Mouse (Mus musculus) A20 (cell line): Measurements from ENCODE around the gene Tmem53.
A peak's percentile ranks its signal among the peaks of the same experiment; 100 is the strongest.

Experiments
- DNase-seq: peaks from one replicate; pipeline ENCODE4 v3.0.0-alpha.2; 2011; ENCODE audit warnings: low read depth, low spot score

Gene Tmem53

GRCm38 (mm10) chr4:117251801-117252316 is at the start of gene Tmem53, which contains the start of gene Armh1:
Gene Tmem53, plus strand, starts transcription at chr4:117251951.
Gene Armh1, minus strand, starts transcription at chr4:117252125.
- peak; percentile 93 for DNase-seq

GRCm38 (mm10) chr4:117202046-117202991 is 49.4 kb upstream of the Tmem53 start:
- DNase-seq = peak; percentile 90

GRCm38 (mm10) chr4:117202992-117203354 is 48.8 kb upstream of the Tmem53 start:
- no peak for DNase-seq

- DNase-seq = peak; percentile 42
Observed at GRCm38 (mm10) chr4:117209592-117209991, 42.2 kb upstream of the Tmem53 start.

- DNase-seq = peak; percentile 94
Observed at GRCm38 (mm10) chr4:117210147-117211074, 41.3 kb upstream of the Tmem53 start.

GRCm38 (mm10) chr4:117214250-117214649 is 37.5 kb upstream of the Tmem53 start:
- no peak for DNase-seq

GRCm38 (mm10) chr4:117217029-117217428 is 34.7 kb upstream of the Tmem53 start:
- no peak for DNase-seq

GRCm38 (mm10) chr4:117218517-117219219 is 33.1 kb upstream of the Tmem53 start:
- DNase-seq = peak; percentile 69

- DNase-seq = no peak
Observed at GRCm38 (mm10) chr4:117220741-117221515, 30.8 kb upstream of the Tmem53 start.

- DNase-seq = no peak
Observed at GRCm38 (mm10) chr4:117221836-117222235, 29.9 kb upstream of the Tmem53 start.

- DNase-seq = peak; percentile 44
Observed at GRCm38 (mm10) chr4:117223001-117223400, 28.8 kb upstream of the Tmem53 start.

- DNase-seq = no peak
Observed at GRCm38 (mm10) chr4:117224122-117224521, 27.6 kb upstream of the Tmem53 start.

GRCm38 (mm10) chr4:117225250-117225649 is 26.5 kb upstream of the Tmem53 start:
- DNase-seq = no peak

- no peak for DNase-seq
Observed at GRCm38 (mm10) chr4:117229590-117229989, 22.2 kb upstream of the Tmem53 start.

GRCm38 (mm10) chr4:117230331-117230730 is 21.4 kb upstream of the Tmem53 start:
- DNase-seq = peak; percentile 57

GRCm38 (mm10) chr4:117231208-117231607 is 20.5 kb upstream of the Tmem53 start:
- DNase-seq = no peak

- no peak for DNase-seq
Observed at GRCm38 (mm10) chr4:117234166-117234741, 17.5 kb upstream of the Tmem53 start.

- no peak for DNase-seq
Observed at GRCm38 (mm10) chr4:117235822-117236221, 15.9 kb upstream of the Tmem53 start.

- DNase-seq = no peak
Observed at GRCm38 (mm10) chr4:117239153-117239552, 12.6 kb upstream of the Tmem53 start.

GRCm38 (mm10) chr4:117240867-117241266 is 10.9 kb upstream of the Tmem53 start:
- DNase-seq = no peak
